Mouse (Mus musculus) limb, embryonic 14.5 days (tissue): ENCODE results near the gene Tns3. TPM values are rescaled to one million over a fixed set of nuclear protein-coding genes. Genes with fewer than 3 reads are reported as not detected.
"Not testable (repeated sequence)": the region's sequence is repeated elsewhere in the genome, so short reads cannot be mapped to it uniquely, and the experiment has no call there.

Source experiments
- ATAC-seq: fragments of 200-750 bp; cut with Nextera tagmentation; 2 replicates; pipeline ENCODE4 v1.8.0; 2017; ENCODE audit warnings: low read depth, moderate number of reproducible peaks, moderate TSS enrichment; ENCODE audit not compliant: low FRiP score
- DNase-seq: peaks from one replicate; pipeline ENCODE4 v3.0.0-alpha.2; 2015; ENCODE audit warnings: low spot score
- H3K27ac ChIP-seq: fragments of 300-500 bp; sonication (generic); replicated peaks from 2 replicates; pipeline ENCODE4 v1.5.1; 2014; ENCODE audit warnings: low read depth, mild to moderate bottlenecking, low read length, moderate library complexity, mixed read lengths
- H3K27me3 ChIP-seq: fragments of 300-500 bp; sonication (generic); 2 replicates; pipeline ENCODE4 v1.6.1; 2014; ENCODE audit warnings: low read length, mixed read lengths; ENCODE audit not compliant: control insufficient read depth, insufficient read depth
- H3K36me3 ChIP-seq: fragments of 300-500 bp; sonication (generic); 2 replicates; pipeline ENCODE4 v1.6.1; 2014; ENCODE audit warnings: mild to moderate bottlenecking, low read length, moderate library complexity, mixed read lengths; ENCODE audit not compliant: control insufficient read depth, insufficient read depth
- H3K4me1 ChIP-seq: fragments of 300-500 bp; sonication (generic); 2 replicates; pipeline ENCODE4 v1.6.1; 2014; ENCODE audit warnings: antibody characterized with exemption, low read length, mixed read lengths; ENCODE audit not compliant: control insufficient read depth, insufficient read depth
- H3K4me2 ChIP-seq: fragments of 300-500 bp; sonication (generic); replicated peaks from 2 replicates; pipeline ENCODE4 v1.6.1; 2014; ENCODE audit warnings: low read depth, mild to moderate bottlenecking, low read length, moderate library complexity; ENCODE audit not compliant: severe bottlenecking
- H3K4me3 ChIP-seq: fragments of 300-500 bp; sonication (generic); replicated peaks from 2 replicates; pipeline ENCODE4 v1.5.1; 2014; ENCODE audit warnings: low read length
- H3K9ac ChIP-seq: fragments of 300-500 bp; sonication (generic); 2 replicates; pipeline ENCODE4 v1.6.1; 2014; ENCODE audit warnings: mild to moderate bottlenecking, low read depth, low read length, moderate library complexity; ENCODE audit not compliant: severe bottlenecking
- H3K9me3 ChIP-seq: fragments of 300-500 bp; sonication (generic); 2 replicates; pipeline ENCODE4 v1.6.1; 2016; ENCODE audit warnings: low read length; ENCODE audit not compliant: control insufficient read depth
- POLR2A ChIP-seq: fragments of 200-500 bp; IDR thresholded peaks from 2 replicates; pipeline ENCODE4 v1.8.0; 2012; ENCODE audit warnings: inconsistent platforms, mild to moderate bottlenecking, moderate library complexity, borderline replicate concordance; ENCODE audit not compliant: insufficient read depth, insufficient read length; ENCODE audit errors: extremely low read depth
- WGBS: fragments of 180-500 bp; shearing (Covaris S2); extraction: QIAGEN DNeasy Blood & Tissue Kit; methylation state at CpG from one replicate; pipeline ENCODE4 v1.1.7; 2014; 5-methylcytosine and 5-hydroxymethylcytosine counted together
- polyA plus RNA-seq, 2 experiments: library from polyadenylated mRNA; depleted of rRNA in 1 of 2; stranded (reverse) in 1 of 2; unstranded in 1 of 2; fragments of >200 nt; fragmentation: Nextera tagmentation in 1 of 2; extraction: Ambion mirVana in 1 of 2; gene quantifications; 2 replicates each; pipeline versions ENCODE4 v1.2.1 to v1.2.3; 2012 to 2014

Tns3 gene
- polyA plus RNA-seq, 2 experiments: 27.4 to 59.1 TPM

- TF ChIP-seq POLR2A: no peak
- peak overlapping the region; percentile 97 for H3K4me2 ChIP-seq
- H3K4me1 ChIP-seq: peaks cover 59% of the 10 kb centered on the region
- H3K27ac ChIP-seq: peak overlapping the region; percentile 98
- H3K27me3 ChIP-seq: no peaks in the 10 kb centered on the region
- peak overlapping the region; percentile 86 for H3K4me3 ChIP-seq
- DNase-seq: peak; percentile 42
- H3K9ac ChIP-seq: peak overlapping the region; percentile 92
- no peaks in the 10 kb centered on the region for H3K9me3 ChIP-seq
- no peak for ATAC-seq
- WGBS: 19% methylated on average over 6 of the region's 6 CpGs
- peaks cover 1% of the 10 kb centered on the region; the same call in 1 of the 2 replicates for H3K36me3 ChIP-seq
Observed at GRCm38 (mm10) chr11:8622668-8623067, 41.7 kb downstream of the Tns3 start.

- H3K9ac ChIP-seq, H3K9me3 ChIP-seq, H3K4me2 ChIP-seq, H3K27ac ChIP-seq, H3K4me3 ChIP-seq, DNase-seq, H3K27me3 ChIP-seq, ATAC-seq: not testable (repeated sequence)
- Histone ChIP-seq H3K4me1 (peaks cover 54% of the 10 kb centered on the region), H3K36me3 (peaks cover 14% of the 10 kb centered on the region)
- 88% methylated on average over 6 of the region's 7 CpGs for WGBS
Observed at GRCm38 (mm10) chr11:8619111-8619510, 45.2 kb downstream of the Tns3 start.

- H3K4me1 ChIP-seq: peaks cover 51% of the 10 kb centered on the region
- H3K27ac ChIP-seq: no peak overlapping the region
- peak overlapping the region; percentile 0; the same call in 1 of the 2 replicates for H3K4me2 ChIP-seq
- ATAC-seq: no peak
- H3K9ac ChIP-seq: no peak overlapping the region; the same call in 1 of the 2 replicates
- no peaks in the 10 kb centered on the region for H3K9me3 ChIP-seq
- peaks cover 21% of the 10 kb centered on the region for H3K36me3 ChIP-seq
- H3K27me3 ChIP-seq: no peaks in the 10 kb centered on the region
- TF ChIP-seq POLR2A: no peak
- 53% methylated on average over 10 of the region's 10 CpGs for WGBS
- H3K4me3 ChIP-seq: no peak overlapping the region
- DNase-seq: no peak
Observed at GRCm38 (mm10) chr11:8618301-8618700, 46.0 kb downstream of the Tns3 start.

GRCm38 (mm10) chr11:8615436-8615835 lies 48.9 kb downstream of the Tns3 start:
- ATAC-seq: no peak
- WGBS: 54% methylated on average over 12 of the region's 12 CpGs
- Histone ChIP-seq H3K4me3 (no peak overlapping the region), H3K9ac (peak overlapping the region; percentile 3; the same call in 1 of the 2 replicates), H3K27ac (no peak overlapping the region), H3K9me3 (no peaks in the 10 kb centered on the region), H3K4me1 (peaks cover 34% of the 10 kb centered on the region), H3K36me3 (peaks cover 42% of the 10 kb centered on the region), H3K27me3 (no peaks in the 10 kb centered on the region), H3K4me2 (no peak overlapping the region)
- DNase-seq: no peak
- no peak for TF ChIP-seq POLR2A

GRCm38 (mm10) chr11:8610456-8610855 lies 53.9 kb downstream of the Tns3 start:
- Histone ChIP-seq H3K9ac (no peak overlapping the region), H3K9me3 (no peaks in the 10 kb centered on the region), H3K4me3 (no peak overlapping the region), H3K27me3 (no peaks in the 10 kb centered on the region), H3K36me3 (peaks cover 73% of the 10 kb centered on the region), H3K4me2 (no peak overlapping the region), H3K27ac (no peak overlapping the region), H3K4me1 (peaks cover 17% of the 10 kb centered on the region)
- ATAC-seq (no peak), DNase-seq (no peak)
- WGBS: 60% methylated on average over 7 of the region's 7 CpGs
- TF ChIP-seq POLR2A: no peak

GRCm38 (mm10) chr11:8609873-8610272 lies 54.5 kb downstream of the Tns3 start:
- no peaks in the 10 kb centered on the region for H3K27me3 ChIP-seq
- DNase-seq (no peak), ATAC-seq (no peak)
- no peak overlapping the region for H3K4me3 ChIP-seq
- peaks cover 74% of the 10 kb centered on the region for H3K36me3 ChIP-seq
- no peak for TF ChIP-seq POLR2A
- 85% methylated on average over 12 of the region's 12 CpGs for WGBS
- H3K27ac ChIP-seq: no peak overlapping the region
- H3K4me1 ChIP-seq: peaks cover 15% of the 10 kb centered on the region
- H3K4me2 ChIP-seq: no peak overlapping the region
- H3K9ac ChIP-seq: no peak overlapping the region
- no peaks in the 10 kb centered on the region for H3K9me3 ChIP-seq
